Mouse (Mus musculus) heart, embryonic 12.5 days (tissue): ENCODE data around the gene Cnn2. TPM values are rescaled to one million over a fixed set of nuclear protein-coding genes. Genes with fewer than 3 reads are reported as not detected.

Experiments
- ATAC-seq: fragments of 200-750 bp; cut with Nextera tagmentation; 2 replicates; pipeline ENCODE4 v1.8.0; 2017; ENCODE audit warnings: moderate TSS enrichment, moderate library complexity; ENCODE audit not compliant: insufficient number of reproducible peaks, low FRiP score
- H3K27ac ChIP-seq: fragments of 300-500 bp; sonication (generic); 2 replicates; pipeline ENCODE4 v1.5.1; 2016; ENCODE audit warnings: mild to moderate bottlenecking, moderate library complexity; ENCODE audit not compliant: poor library complexity, severe bottlenecking
- H3K27me3 ChIP-seq: fragments of 300-500 bp; sonication (generic); replicated peaks from 2 replicates; pipeline ENCODE4 v1.6.1; 2016; ENCODE audit warnings: mild to moderate bottlenecking, moderate library complexity
- H3K36me3 ChIP-seq: fragments of 300-500 bp; sonication (generic); 2 replicates; pipeline ENCODE4 v1.6.1; 2016; ENCODE audit warnings: mild to moderate bottlenecking, moderate library complexity
- H3K4me1 ChIP-seq: fragments of 300-500 bp; sonication (generic); replicated peaks from 2 replicates; pipeline ENCODE4 v1.6.1; 2016; ENCODE audit warnings: mild to moderate bottlenecking
- H3K4me2 ChIP-seq: fragments of 300-500 bp; sonication (generic); 2 replicates; pipeline ENCODE4 v1.6.1; 2016; ENCODE audit warnings: mild to moderate bottlenecking, moderate library complexity
- H3K4me3 ChIP-seq: fragments of 300-500 bp; sonication (generic); 2 replicates; pipeline ENCODE4 v1.5.1; 2016; ENCODE audit warnings: mild to moderate bottlenecking
- H3K9ac ChIP-seq: fragments of 300-500 bp; sonication (generic); 2 replicates; pipeline ENCODE4 v1.6.1; 2016; ENCODE audit warnings: mild to moderate bottlenecking, moderate library complexity
- H3K9me3 ChIP-seq: fragments of 300-500 bp; sonication (generic); replicated peaks from 2 replicates; pipeline ENCODE4 v1.6.1; 2016; ENCODE audit warnings: mild to moderate bottlenecking, moderate library complexity
- WGBS: fragments of 180-500 bp; shearing (Covaris S2); methylation state at CpG from one replicate; pipeline ENCODE4 v1.1.7; 2016; 5-methylcytosine and 5-hydroxymethylcytosine counted together
- polyA plus RNA-seq: library from polyadenylated mRNA; unstranded; fragments of >200 nt; fragmentation: Nextera tagmentation; extraction: Ambion mirVana; gene quantifications from 2 replicates; pipeline ENCODE4 v1.2.1, GENCODE M21; 2016

Gene Cnn2
- polyA plus RNA-seq, 1 experiment from 2014 or later: 307 TPM

- no peak overlapping the region for H3K9ac ChIP-seq
- peaks cover 10% of the 10 kb centered on the region; the same call in 1 of the 2 replicates for H3K36me3 ChIP-seq
- no peak for ATAC-seq
- H3K27me3 ChIP-seq: peaks cover 39% of the 10 kb centered on the region
- WGBS: 77% methylated on average over 14 of the region's 14 CpGs
- no peak overlapping the region for H3K27ac ChIP-seq
- H3K9me3 ChIP-seq: no peaks in the 10 kb centered on the region
- peak overlapping the region; percentile 23; the same call in 1 of the 2 replicates for H3K4me2 ChIP-seq
- no peak overlapping the region for H3K4me3 ChIP-seq
- H3K4me1 ChIP-seq: peaks cover 29% of the 10 kb centered on the region
Observed at GRCm38 (mm10) chr10:80017771-80018170, 29.4 kb downstream of the Cnn2 start.

DNA sequence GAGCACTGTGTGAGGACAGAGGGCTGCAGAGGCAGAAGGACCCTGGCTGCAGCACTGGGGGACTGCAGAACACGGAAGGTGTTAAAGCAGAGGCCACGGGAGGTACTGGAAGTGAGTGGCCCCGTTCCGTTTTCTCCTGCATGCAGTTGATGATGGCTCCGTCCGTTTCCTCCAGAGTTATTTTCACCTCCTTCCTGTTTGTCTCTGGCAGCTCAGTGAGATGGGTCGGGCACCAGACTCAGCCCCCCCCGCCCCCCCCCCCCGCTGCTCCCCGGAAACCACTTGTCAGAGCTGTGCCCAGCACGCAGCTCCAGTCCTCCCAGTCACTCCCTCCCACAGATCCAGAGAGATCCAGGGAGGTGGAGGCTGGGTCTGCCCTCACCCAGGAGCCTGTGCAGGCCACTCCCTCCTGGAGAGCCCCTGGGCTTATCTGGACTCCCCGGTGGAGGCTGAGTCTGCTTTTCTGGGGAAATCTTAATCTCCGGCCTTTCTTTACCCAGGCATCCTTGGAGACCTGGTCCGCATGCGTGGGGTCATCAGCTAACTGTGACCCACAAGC, 30.4 kb downstream of the Cnn2 start:
- WGBS: 1% methylated on average over 15 of the region's 15 CpGs
- H3K9ac ChIP-seq: 0 out of 2 replicates have a peak overlapping the region, but pooled peaks have one; percentile 5
- ATAC-seq: peak; percentile 69; the same call in 1 of the 2 replicates
- H3K4me1 ChIP-seq: peaks cover 29% of the 10 kb centered on the region
- H3K4me3 ChIP-seq: peak overlapping the region; percentile 30
- no peaks in the 10 kb centered on the region for H3K9me3 ChIP-seq
- peaks cover 28% of the 10 kb centered on the region for H3K27me3 ChIP-seq
- H3K27ac ChIP-seq: peak overlapping the region; percentile 41
- peaks cover 10% of the 10 kb centered on the region; the same call in 1 of the 2 replicates for H3K36me3 ChIP-seq
- H3K4me2 ChIP-seq: peak overlapping the region; percentile 62

DNA sequence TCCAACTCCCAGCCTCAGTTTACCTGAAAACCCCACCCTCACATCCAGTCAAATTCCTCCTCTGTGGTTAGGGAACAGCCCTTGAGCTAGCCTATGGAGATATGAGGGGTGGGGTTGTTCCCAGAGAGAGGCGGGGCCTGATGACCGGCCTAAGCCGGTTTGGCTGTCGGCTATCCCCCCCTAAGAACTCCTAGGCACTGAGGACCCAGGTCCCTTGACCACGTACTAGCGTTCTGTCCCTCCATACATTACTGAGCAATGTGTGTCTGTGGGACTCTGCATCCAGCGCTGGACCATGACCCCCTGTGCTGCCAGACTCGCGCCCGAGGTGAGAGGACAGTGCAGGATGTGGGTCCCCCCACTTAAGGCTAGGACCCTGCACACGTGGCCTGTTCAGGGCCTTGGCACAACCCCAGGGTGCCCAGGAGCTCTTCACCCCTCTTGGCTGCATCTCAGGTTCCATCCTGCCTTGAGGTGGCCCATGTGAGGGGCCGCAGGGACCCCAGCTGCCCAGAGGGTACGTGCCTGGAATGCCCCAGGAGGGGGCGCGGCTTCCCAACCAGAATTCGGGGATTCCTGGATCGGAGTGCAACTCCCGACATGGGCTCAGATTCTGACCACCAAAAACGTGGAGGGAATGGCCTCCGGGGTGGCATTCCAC, 31.2 kb downstream of the Cnn2 start:
- Histone ChIP-seq H3K4me3 (peak overlapping the region; percentile 30), H3K27ac (peak overlapping the region; percentile 41), H3K4me1 (peaks cover 29% of the 10 kb centered on the region), H3K9ac (peak overlapping the region; percentile 53), H3K4me2 (peak overlapping the region; percentile 62), H3K36me3 (peaks cover 10% of the 10 kb centered on the region; the same call in 1 of the 2 replicates), H3K27me3 (peaks cover 20% of the 10 kb centered on the region), H3K9me3 (no peaks in the 10 kb centered on the region)
- peak; percentile 70 for ATAC-seq
- WGBS: 8% methylated on average over 20 of the region's 20 CpGs

- Histone ChIP-seq H3K9me3 (no peaks in the 10 kb centered on the region), H3K36me3 (peaks cover 13% of the 10 kb centered on the region; the same call in 1 of the 2 replicates), H3K27ac (0 out of 2 replicates have a peak overlapping the region, but pooled peaks have one; percentile 41), H3K27me3 (peaks cover 14% of the 10 kb centered on the region), H3K9ac (peak overlapping the region; percentile 53; the same call in 1 of the 2 replicates), H3K4me1 (peaks cover 29% of the 10 kb centered on the region), H3K4me3 (peak overlapping the region; percentile 30), H3K4me2 (peak overlapping the region; percentile 62)
- 32% methylated on average over 11 of the region's 11 CpGs for WGBS
- ATAC-seq: no peak
Observed at GRCm38 (mm10) chr10:80020191-80020590, 31.8 kb downstream of the Cnn2 start.

- H3K27me3 ChIP-seq: peaks cover 9% of the 10 kb centered on the region
- peak overlapping the region; percentile 30; the same call in 1 of the 2 replicates for H3K4me3 ChIP-seq
- H3K9ac ChIP-seq: 0 out of 2 replicates have a peak overlapping the region, but pooled peaks have one; percentile 53
- H3K27ac ChIP-seq: no peak overlapping the region
- peak overlapping the region; percentile 62 for H3K4me2 ChIP-seq
- no peak for ATAC-seq
- H3K36me3 ChIP-seq: peaks cover 13% of the 10 kb centered on the region; the same call in 1 of the 2 replicates
- peaks cover 28% of the 10 kb centered on the region for H3K4me1 ChIP-seq
- no peaks in the 10 kb centered on the region for H3K9me3 ChIP-seq
- 80% methylated on average over 18 of the region's 18 CpGs for WGBS
Observed at GRCm38 (mm10) chr10:80020603-80021319, 32.4 kb downstream of the Cnn2 start.

- Histone ChIP-seq H3K27ac (no peak overlapping the region), H3K9ac (no peak overlapping the region), H3K27me3 (peaks cover 6% of the 10 kb centered on the region; the same call in 1 of the 2 replicates), H3K4me2 (no peak overlapping the region), H3K9me3 (no peaks in the 10 kb centered on the region), H3K4me3 (no peak overlapping the region), H3K4me1 (peaks cover 24% of the 10 kb centered on the region), H3K36me3 (peaks cover 13% of the 10 kb centered on the region; the same call in 1 of the 2 replicates)
- WGBS: 89% methylated on average over 13 of the region's 13 CpGs
- no peak for ATAC-seq
Observed at GRCm38 (mm10) chr10:80021320-80021641, 32.9 kb downstream of the Cnn2 start.

- Histone ChIP-seq H3K4me1 (peaks cover 21% of the 10 kb centered on the region), H3K9me3 (no peaks in the 10 kb centered on the region), H3K27ac (no peak overlapping the region), H3K4me3 (no peak overlapping the region), H3K36me3 (peaks cover 17% of the 10 kb centered on the region; the same call in 1 of the 2 replicates), H3K27me3 (peaks cover 6% of the 10 kb centered on the region; the same call in 1 of the 2 replicates), H3K9ac (no peak overlapping the region), H3K4me2 (no peak overlapping the region)
- ATAC-seq: no peak
- 91% methylated on average over 12 of the region's 12 CpGs for WGBS
Observed at GRCm38 (mm10) chr10:80022164-80022563, 33.8 kb downstream of the Cnn2 start.

- H3K27me3 ChIP-seq: peaks cover 1% of the 10 kb centered on the region; the same call in 1 of the 2 replicates
- H3K4me3 ChIP-seq: no peak overlapping the region
- ATAC-seq: no peak
- no peak overlapping the region for H3K4me2 ChIP-seq
- H3K4me1 ChIP-seq: peaks cover 21% of the 10 kb centered on the region
- no peak overlapping the region for H3K9ac ChIP-seq
- peaks cover 17% of the 10 kb centered on the region; the same call in 1 of the 2 replicates for H3K36me3 ChIP-seq
- no peak overlapping the region for H3K27ac ChIP-seq
- H3K9me3 ChIP-seq: no peaks in the 10 kb centered on the region
- whole genome bisulfite sequencing: 93% methylated on average over 8 of the region's 8 CpGs
Observed at GRCm38 (mm10) chr10:80022806-80023205, 34.4 kb downstream of the Cnn2 start.

- no peaks in the 10 kb centered on the region for H3K9me3 ChIP-seq
- no peak overlapping the region for H3K9ac ChIP-seq
- no peaks in the 10 kb centered on the region for H3K27me3 ChIP-seq
- no peak overlapping the region for H3K27ac ChIP-seq
- H3K4me1 ChIP-seq: peaks cover 17% of the 10 kb centered on the region
- no peak overlapping the region for H3K4me2 ChIP-seq
- H3K36me3 ChIP-seq: peaks cover 17% of the 10 kb centered on the region; the same call in 1 of the 2 replicates
- H3K4me3 ChIP-seq: no peak overlapping the region
- WGBS: 84% methylated on average over 5 of the region's 5 CpGs
- no peak for ATAC-seq
Observed at GRCm38 (mm10) chr10:80023758-80024157, 35.4 kb downstream of the Cnn2 start.

- no peak for ATAC-seq
- H3K27ac ChIP-seq: no peak overlapping the region
- no peak overlapping the region for H3K9ac ChIP-seq
- 76% methylated on average over 15 of the region's 15 CpGs for WGBS
- H3K36me3 ChIP-seq: peaks cover 21% of the 10 kb centered on the region; the same call in 1 of the 2 replicates
- no peak overlapping the region for H3K4me2 ChIP-seq
- peaks cover 11% of the 10 kb centered on the region for H3K4me1 ChIP-seq
- no peaks in the 10 kb centered on the region for H3K9me3 ChIP-seq
- no peak overlapping the region for H3K4me3 ChIP-seq
- no peaks in the 10 kb centered on the region for H3K27me3 ChIP-seq
Observed at GRCm38 (mm10) chr10:80024229-80025043, 36.1 kb downstream of the Cnn2 start.
